Mouse (Mus musculus) liver, embryonic 12.5 days (tissue): ENCODE results near the gene Sla2. TPM values are rescaled to one million over a fixed set of nuclear protein-coding genes. Genes with fewer than 3 reads are reported as not detected.
"Not testable (repeated sequence)": the region's sequence is repeated elsewhere in the genome, so short reads cannot be mapped to it uniquely, and the experiment has no call there.

Source experiments
- ATAC-seq: fragments of 200-750 bp; cut with Nextera tagmentation; 2 replicates; pipeline ENCODE4 v1.8.0; 2017; ENCODE audit warnings: moderate number of reproducible peaks, mild to moderate bottlenecking, moderate library complexity
- H3K27ac ChIP-seq: fragments of 300-500 bp; sonication (generic); 2 replicates; pipeline ENCODE4 v1.5.1; 2016; ENCODE audit warnings: mild to moderate bottlenecking
- H3K27me3 ChIP-seq: fragments of 300-500 bp; sonication (generic); replicated peaks from 2 replicates; pipeline ENCODE4 v1.6.1; 2016; ENCODE audit warnings: mild to moderate bottlenecking, moderate library complexity
- H3K36me3 ChIP-seq: fragments of 300-500 bp; sonication (generic); 2 replicates; pipeline ENCODE4 v1.6.1; 2016; ENCODE audit warnings: mild to moderate bottlenecking, moderate library complexity
- H3K4me1 ChIP-seq: fragments of 300-500 bp; sonication (generic); 2 replicates; pipeline ENCODE4 v1.6.1; 2016
- H3K4me2 ChIP-seq: fragments of 300-500 bp; sonication (generic); 2 replicates; pipeline ENCODE4 v1.6.1; 2016; ENCODE audit warnings: mild to moderate bottlenecking, moderate library complexity
- H3K4me3 ChIP-seq: fragments of 300-500 bp; sonication (generic); 2 replicates; pipeline ENCODE4 v1.5.1; 2016; ENCODE audit warnings: mild to moderate bottlenecking, moderate library complexity
- H3K9ac ChIP-seq: fragments of 300-500 bp; sonication (generic); 2 replicates; pipeline ENCODE4 v1.6.1; 2016; ENCODE audit warnings: mild to moderate bottlenecking, moderate library complexity
- H3K9me3 ChIP-seq: fragments of 300-500 bp; sonication (generic); replicated peaks from 2 replicates; pipeline ENCODE4 v1.6.1; 2016; ENCODE audit warnings: mild to moderate bottlenecking, moderate library complexity
- WGBS: fragments of 180-500 bp; shearing (Covaris S2); methylation state at CpG from one replicate; pipeline ENCODE4 v1.1.7; 2016; ENCODE audit not compliant: insufficient replicate concordance; 5-methylcytosine and 5-hydroxymethylcytosine counted together
- polyA plus RNA-seq: library from polyadenylated mRNA; unstranded; fragments of >200 nt; fragmentation: Nextera tagmentation; extraction: Ambion mirVana; gene quantifications from 2 replicates; pipeline ENCODE4 v1.2.1, GENCODE M21; 2016

The Sla2 gene
- polyA plus RNA-seq, 1 experiment from 2014 or later, result 7.1 TPM

- H3K36me3 ChIP-seq, result peaks cover 53% of the 10 kb centered on the region
- peak within 1 kb of the TSS; percentile 96 for H3K27ac ChIP-seq
- peak within 1 kb of the TSS; percentile 75 for H3K4me2 ChIP-seq
- WGBS, result under 1% methylated on average over 95 of the region's 98 CpGs
- peaks cover 49% of the 10 kb centered on the region for H3K4me1 ChIP-seq
- no peaks in the 10 kb centered on the region for H3K27me3 ChIP-seq
- peak within 1 kb of the TSS; percentile 99 for H3K9ac ChIP-seq
- H3K4me3 ChIP-seq, result peak within 1 kb of the TSS; percentile 97
- peak; percentile 94 for ATAC-seq
- H3K9me3 ChIP-seq, result no peaks in the 10 kb centered on the region
Measured at GRCm38 (mm10) chr2:156862772-156863486, 24.1 kb downstream of the Sla2 start, which contains the start of gene Rab5if. Gene Rab5if (plus strand): TSS chr2:156863128.

GRCm38 (mm10) chr2:156862041-156862717, 24.8 kb downstream of the Sla2 start:
- H3K9me3 ChIP-seq, result no peaks in the 10 kb centered on the region
- under 1% methylated on average over 19 of the region's 19 CpGs for WGBS
- no peak for ATAC-seq
- H3K4me3 ChIP-seq, result peak overlapping the region; percentile 97
- H3K27ac ChIP-seq, result peak overlapping the region; percentile 96
- peak overlapping the region; percentile 80 for H3K9ac ChIP-seq
- H3K4me2 ChIP-seq, result peak overlapping the region; percentile 75
- H3K27me3 ChIP-seq, result no peaks in the 10 kb centered on the region
- H3K36me3 ChIP-seq, result peaks cover 50% of the 10 kb centered on the region
- peaks cover 43% of the 10 kb centered on the region for H3K4me1 ChIP-seq

GRCm38 (mm10) chr2:156858671-156859070, 28.3 kb downstream of the Sla2 start:
- H3K36me3 ChIP-seq, result peaks cover 49% of the 10 kb centered on the region
- no peak overlapping the region for H3K4me3 ChIP-seq
- no peaks in the 10 kb centered on the region for H3K27me3 ChIP-seq
- no peak overlapping the region for H3K9ac ChIP-seq
- WGBS, result 81% methylated on average over 7 of the region's 7 CpGs
- peaks cover 17% of the 10 kb centered on the region for H3K4me1 ChIP-seq
- H3K27ac ChIP-seq, result no peak overlapping the region
- ATAC-seq, result no peak
- no peaks in the 10 kb centered on the region for H3K9me3 ChIP-seq
- no peak overlapping the region for H3K4me2 ChIP-seq

- no peak within 1 kb of the TSS for H3K4me3 ChIP-seq
- 81% methylated on average over 2 of the region's 2 CpGs for WGBS
Measured at GRCm38 (mm10) chr2:156857835-156858234, 29.2 kb downstream of the Sla2 start, which contains the start of gene 4930518I15Rik. Gene 4930518I15Rik (minus strand): TSS chr2:156857946.

GRCm38 (mm10) chr2:156857385-156857791, 29.6 kb downstream of the Sla2 start:
- H3K9ac ChIP-seq, result no peak overlapping the region
- ATAC-seq, result no peak
- no peaks in the 10 kb centered on the region for H3K9me3 ChIP-seq
- 71% methylated on average over 3 of the region's 3 CpGs for WGBS
- H3K27me3 ChIP-seq, result no peaks in the 10 kb centered on the region
- H3K4me3 ChIP-seq, result no peak overlapping the region
- H3K36me3 ChIP-seq, result peaks cover 51% of the 10 kb centered on the region
- H3K27ac ChIP-seq, result peak overlapping the region; percentile 60
- H3K4me1 ChIP-seq, result peaks cover 17% of the 10 kb centered on the region
- no peak overlapping the region for H3K4me2 ChIP-seq

More at GRCm38 (mm10) chr2:156857835-156858234, 29.2 kb downstream of the Sla2 start, which contains the start of gene 4930518I15Rik:
- H3K9me3 ChIP-seq, result no peaks in the 10 kb centered on the region
- ATAC-seq, result no peak
- no peak within 1 kb of the TSS for H3K4me2 ChIP-seq
- H3K27me3 ChIP-seq, result no peaks in the 10 kb centered on the region
- H3K9ac ChIP-seq, result no peak within 1 kb of the TSS
- peaks cover 17% of the 10 kb centered on the region for H3K4me1 ChIP-seq
- H3K27ac ChIP-seq, result peak within 1 kb of the TSS; percentile 60
- H3K36me3 ChIP-seq, result peaks cover 51% of the 10 kb centered on the region

- WGBS, result 77% methylated on average over 1 of the region's 1 CpGs
- Histone ChIP-seq H3K36me3 (peaks cover 62% of the 10 kb centered on the region), H3K27me3 (no peaks in the 10 kb centered on the region), H3K4me1 (peaks cover 9% of the 10 kb centered on the region), H3K9ac (no peak overlapping the region), H3K27ac (no peak overlapping the region), H3K9me3 (no peaks in the 10 kb centered on the region), H3K4me2 (no peak overlapping the region), H3K4me3 (no peak overlapping the region)
- no peak for ATAC-seq
Measured at GRCm38 (mm10) chr2:156856311-156856710, 30.7 kb downstream of the Sla2 start.

- WGBS, result 63% methylated on average over 13 of the region's 13 CpGs
- H3K4me3 ChIP-seq, H3K27ac ChIP-seq, H3K9me3 ChIP-seq, ATAC-seq, H3K4me1 ChIP-seq, H3K9ac ChIP-seq, H3K4me2 ChIP-seq, H3K27me3 ChIP-seq: not testable (repeated sequence)
- peaks cover 78% of the 10 kb centered on the region for H3K36me3 ChIP-seq
Measured at GRCm38 (mm10) chr2:156853999-156854771, 32.8 kb downstream of the Sla2 start.

- not testable (repeated sequence) for H3K4me1 ChIP-seq, H3K27me3 ChIP-seq, ATAC-seq, H3K4me3 ChIP-seq, H3K27ac ChIP-seq, H3K9ac ChIP-seq, H3K4me2 ChIP-seq, H3K9me3 ChIP-seq
- peaks cover 79% of the 10 kb centered on the region for H3K36me3 ChIP-seq
- WGBS, result 91% methylated on average over 10 of the region's 13 CpGs
Measured at GRCm38 (mm10) chr2:156853584-156853983, 33.4 kb downstream of the Sla2 start.

- Histone ChIP-seq H3K27me3 (no peaks in the 10 kb centered on the region), H3K4me2 (no peak overlapping the region), H3K4me1 (peaks cover 13% of the 10 kb centered on the region), H3K4me3 (no peak overlapping the region), H3K36me3 (peaks cover 84% of the 10 kb centered on the region), H3K9ac (no peak overlapping the region), H3K27ac (no peak overlapping the region), H3K9me3 (no peaks in the 10 kb centered on the region)
- 82% methylated on average over 5 of the region's 5 CpGs for WGBS
- no peak for ATAC-seq
Measured at GRCm38 (mm10) chr2:156850505-156850904, 36.5 kb downstream of the Sla2 start.

- no peaks in the 10 kb centered on the region for H3K27me3 ChIP-seq
- H3K9me3 ChIP-seq, result no peaks in the 10 kb centered on the region
- ATAC-seq, result no peak
- WGBS, result 56% methylated on average over 6 of the region's 6 CpGs
- H3K9ac ChIP-seq, result no peak overlapping the region
- H3K4me1 ChIP-seq, result peaks cover 31% of the 10 kb centered on the region
- H3K4me2 ChIP-seq, result no peak overlapping the region
- peaks cover 87% of the 10 kb centered on the region for H3K36me3 ChIP-seq
- no peak overlapping the region for H3K4me3 ChIP-seq
- no peak overlapping the region for H3K27ac ChIP-seq
Measured at GRCm38 (mm10) chr2:156848526-156849182, 38.3 kb downstream of the Sla2 start.

- Histone ChIP-seq H3K9me3 (no peaks in the 10 kb centered on the region), H3K27me3 (no peaks in the 10 kb centered on the region), H3K27ac (no peak overlapping the region), H3K9ac (no peak overlapping the region), H3K4me2 (no peak overlapping the region), H3K4me1 (peaks cover 41% of the 10 kb centered on the region), H3K4me3 (no peak overlapping the region), H3K36me3 (peaks cover 86% of the 10 kb centered on the region)
- ATAC-seq, result no peak
- WGBS, result 82% methylated on average over 6 of the region's 6 CpGs
Measured at GRCm38 (mm10) chr2:156847653-156848052, 39.3 kb downstream of the Sla2 start.
